In genomic region chr5:104073602-104074001, GRCm38 (mm10) we compare ENCODE assay signal across 11 mouse cellular contexts. TPM values are rescaled to one million over a fixed set of nuclear protein-coding genes. Genes with fewer than 3 reads are reported as not detected.
A peak's percentile ranks its signal among the peaks of the same experiment; 100 is the strongest.
DNase-seq lines count a peak whose midpoint lies in the region; ATAC-seq and TF ChIP-seq lines count a peak whose summit lies in the region.
"Had no signal": no experiment of that assay in that cellular context is flagged by ENCODE, and none has a peak within 500 bp of the region (broad histone marks: within the 10 kb centered on the region; RNA-seq: fewer than 3 reads in every experiment).

No protein-coding gene starts in this region.

- H3K27ac ChIP-seq in heart, embryonic 13.5 days (replicated peaks), result no peak overlapping the region
- H3K27ac ChIP-seq in liver, embryonic 13.5 days, result no peak overlapping the region
- H3K27ac ChIP-seq in gastrocnemius, adult 2 months, result no peak overlapping the region

- DNase-seq in heart, adult 18-20 months, result no peak
- DNase-seq in right cerebral cortex, postnatal 10 days (ENCODE audit: low spot score in 2 of 2), result peak; percentile 15 to 19
- DNase-seq in right cerebral cortex, adult 2 months (ENCODE audit: low spot score in 2 of 2), result no peak
- DNase-seq in liver, embryonic 13.5 days, result no peak
- DNase-seq in adrenal gland, postnatal 36 days, result no peak
- DNase-seq in thymus, postnatal 4 days, result no peak
- DNase-seq in gastrocnemius, adult 2 months, result no peak

- ATAC-seq in heart, embryonic 13.5 days (ENCODE audit: extremely low read depth, insufficient number of reproducible peaks, low FRiP score, low TSS enrichment), result peak; percentile 91
- ATAC-seq in liver, embryonic 13.5 days (ENCODE audit: low read depth), result peak; percentile 71

- WGBS in heart, embryonic 13.5 days, result 73% methylated on average over 5 of the region's 5 CpGs
- WGBS in liver, embryonic 13.5 days (ENCODE audit: insufficient replicate concordance), result 79% methylated on average over 5 of the region's 5 CpGs

- H3K4me2 ChIP-seq in heart, embryonic 13.5 days, result no peak overlapping the region
- H3K4me2 ChIP-seq in liver, embryonic 13.5 days, result no peak overlapping the region

- peaks cover 17% of the 10 kb centered on the region for H3K4me1 ChIP-seq in heart, embryonic 13.5 days
- peaks cover 11% of the 10 kb centered on the region for H3K4me1 ChIP-seq in liver, embryonic 13.5 days (replicated peaks)

- no peaks in the 10 kb centered on the region for H3K9me3 ChIP-seq in heart, embryonic 13.5 days
- H3K9me3 ChIP-seq in liver, embryonic 13.5 days (replicated peaks), result no peaks in the 10 kb centered on the region

- intact Hi-C loops in gastrocnemius, adult 2 months (cut with DNase I), result loop anchor here (5.0 kb wide), 1 partner anchor 76 kb away; no protein-coding TSS in a partner anchor

- H3K27me3 ChIP-seq in heart, embryonic 13.5 days (replicated peaks), result peaks cover 9% of the 10 kb centered on the region; the same call in 1 of the 2 replicates
- H3K27me3 ChIP-seq in liver, embryonic 13.5 days, result peaks cover 35% of the 10 kb centered on the region

- H3K4me3 ChIP-seq in heart, embryonic 13.5 days, result no peak overlapping the region
- no peak overlapping the region for H3K4me3 ChIP-seq in liver, embryonic 13.5 days (replicated peaks)
- H3K4me3 ChIP-seq in gastrocnemius, adult 2 months, result no peak overlapping the region

- no peaks in the 10 kb centered on the region for H3K36me3 ChIP-seq in heart, embryonic 13.5 days
- no peaks in the 10 kb centered on the region for H3K36me3 ChIP-seq in liver, embryonic 13.5 days

- H3K9ac ChIP-seq in heart, embryonic 13.5 days, result no peak overlapping the region
- H3K9ac ChIP-seq in liver, embryonic 13.5 days, result no peak overlapping the region

- no peak for TF ChIP-seq CTCF in gastrocnemius, adult 2 months (IDR thresholded peaks at IDR 0.05)

RNA-seq across cellular contexts. Expression of gene Gm17660, which starts 3.8 kb away (rescaled TPM):
- not detected in 2 replicates for polyA plus RNA-seq in heart, embryonic 13.5 days (2015; fragmentation: Nextera tagmentation; extraction: Ambion mirVana)
- not detected for total RNA-seq in heart, adult 18-20 months (2021)
- polyA plus RNA-seq in liver, embryonic 13.5 days (2015; fragmentation: Nextera tagmentation; extraction: Ambion mirVana), result not detected in 2 replicates
- not detected for total RNA-seq in adrenal gland, postnatal 36 days (2021)
- total RNA-seq in gastrocnemius, adult 2 months (2021), result not detected
- total RNA-seq: layer of hippocampus, postnatal 10 days had no signal
- polyA plus RNA-seq: gonadal fat pad, adult 2 months; spleen, adult 2 months had no signal

RNA-seq across cellular contexts. Expression of gene Nudt9, which starts 27.5 kb away (rescaled TPM):
- 53.7 and 55.6 TPM in 2 replicates for polyA plus RNA-seq in heart, embryonic 13.5 days (2015; fragmentation: Nextera tagmentation; extraction: Ambion mirVana)
- 10 to 100 TPM; 56.0 to 56.5 TPM for total RNA-seq in heart, adult 18-20 months (2021)
- 84.0 and 89.0 TPM in 2 replicates for polyA plus RNA-seq in liver, embryonic 13.5 days (2015; fragmentation: Nextera tagmentation; extraction: Ambion mirVana)
- 10 to 100 TPM; 58.6 to 67.5 TPM for total RNA-seq in adrenal gland, postnatal 36 days (2021)
- 10 to 100 TPM; 62.6 to 68.7 TPM for total RNA-seq in gastrocnemius, adult 2 months (2021)

RNA-seq across cellular contexts. Expression of gene Sparcl1, which starts 39.9 kb away (rescaled TPM):
- polyA plus RNA-seq in heart, embryonic 13.5 days (2015; fragmentation: Nextera tagmentation; extraction: Ambion mirVana), result 45.7 and 47.3 TPM in 2 replicates
- total RNA-seq in heart, adult 18-20 months (2021), result 100 to 1,000 TPM; 186 to 203 TPM
- 2.0 TPM in 2 replicates for polyA plus RNA-seq in liver, embryonic 13.5 days (2015; fragmentation: Nextera tagmentation; extraction: Ambion mirVana)
- total RNA-seq in adrenal gland, postnatal 36 days (2021), result 10 to 100 TPM; 24.9 to 34.7 TPM
- total RNA-seq in gastrocnemius, adult 2 months (2021), result 100 to 1,000 TPM in 1 of 2 experiments, 10 to 100 TPM in 1; 83.5 to 151 TPM

RNA-seq across cellular contexts. Expression of gene Hsd17b11, which starts 51.9 kb away (rescaled TPM):
- 2.8 and 3.3 TPM in 2 replicates for polyA plus RNA-seq in heart, embryonic 13.5 days (2015; fragmentation: Nextera tagmentation; extraction: Ambion mirVana)
- 10 to 100 TPM; 21.7 to 30.4 TPM for total RNA-seq in heart, adult 18-20 months (2021)
- 2.1 and 2.6 TPM in 2 replicates for polyA plus RNA-seq in liver, embryonic 13.5 days (2015; fragmentation: Nextera tagmentation; extraction: Ambion mirVana)
- total RNA-seq in adrenal gland, postnatal 36 days (2021), result 10 to 100 TPM; 50.4 to 80.2 TPM
- total RNA-seq in gastrocnemius, adult 2 months (2021), result 1 to 10 TPM; 8.6 to 9.2 TPM

Comparison
In these comparisons a context has a peak if more than half of its experiments do, and no peak if none do; other contexts are left out.
1. DNase-seq: peak in right cerebral cortex, postnatal 10 days (2 of 2); none in heart, adult 18-20 months (0 of 2), right cerebral cortex, adult 2 months (0 of 2), liver, embryonic 13.5 days (single experiment), adrenal gland, postnatal 36 days (0 of 2), thymus, postnatal 4 days (single experiment) and gastrocnemius, adult 2 months (single experiment).